Mouse (Mus musculus): ENCODE data around the gene Ier2.

- TF ChIP-seq CTCF (IDR thresholded peaks at IDR 0.05; ENCODE audit: low read depth, low read length) (no peak), GATA1 (IDR thresholded peaks at IDR 0.05; ENCODE audit: borderline replicate concordance, low read length) (no peak), GATA2 (IDR thresholded peaks at IDR 0.05; ENCODE audit: borderline replicate concordance, low read depth, low read length) (no peak), TAL1 (conservative IDR thresholded peaks at IDR 0.05; ENCODE audit: low read depth, low read length) (no peak), POLR2AphosphoS5 (IDR thresholded peaks at IDR 0.05; ENCODE audit: insufficient replicate concordance, low read depth, low read length) (no peak)
Observed at GRCm38 (mm10) chr8:84681476-84681875, 18.8 kb upstream of the Ier2 start.
